Mouse (Mus musculus) midbrain, postnatal 0 days (tissue): ENCODE measurements around the gene Ano6. TPM values are rescaled to one million over a fixed set of nuclear protein-coding genes. Genes with fewer than 3 reads are reported as not detected.

Source experiments
- ATAC-seq: fragments of 200-750 bp; cut with Nextera tagmentation; 2 replicates; pipeline ENCODE4 v1.8.0; 2017; ENCODE audit warnings: moderate number of reproducible peaks, mild to moderate bottlenecking, moderate TSS enrichment, moderate library complexity; ENCODE audit not compliant: low FRiP score
- DNase-seq: peaks from one replicate; pipeline ENCODE4 v3.0.0-alpha.2; 2015; ENCODE audit warnings: low spot score
- H3K27ac ChIP-seq: fragments of 300-500 bp; sonication (generic); 2 replicates; pipeline ENCODE4 v1.5.1; 2014; ENCODE audit warnings: low read depth, mild to moderate bottlenecking, low read length, mixed read lengths
- H3K27me3 ChIP-seq: fragments of 300-500 bp; sonication (generic); 2 replicates; pipeline ENCODE4 v1.6.1; 2014; ENCODE audit warnings: low read length, control low read depth, mixed read lengths; ENCODE audit not compliant: insufficient read depth
- H3K36me3 ChIP-seq: fragments of 300-500 bp; sonication (generic); 2 replicates; pipeline ENCODE4 v1.6.1; 2014; ENCODE audit warnings: low read length, control low read depth, mixed read lengths; ENCODE audit not compliant: insufficient read depth
- H3K4me1 ChIP-seq: fragments of 300-500 bp; sonication (generic); 2 replicates; pipeline ENCODE4 v1.6.1; 2014; ENCODE audit warnings: mild to moderate bottlenecking, control low read depth, antibody characterized with exemption, low read length, mixed read lengths; ENCODE audit not compliant: insufficient read depth
- H3K4me2 ChIP-seq: fragments of 300-500 bp; sonication (generic); 2 replicates; pipeline ENCODE4 v1.6.1; 2014; ENCODE audit warnings: low read depth, mild to moderate bottlenecking, low read length, mixed read lengths; ENCODE audit not compliant: poor library complexity, severe bottlenecking
- H3K4me3 ChIP-seq: fragments of 300-500 bp; sonication (generic); 2 replicates; pipeline ENCODE4 v1.5.1; 2014; ENCODE audit warnings: low read depth, mild to moderate bottlenecking, low read length, moderate library complexity
- H3K9ac ChIP-seq: fragments of 300-500 bp; sonication (generic); replicated peaks from 2 replicates; pipeline ENCODE4 v1.6.1; 2014; ENCODE audit warnings: mild to moderate bottlenecking, low read length, moderate library complexity, mixed read lengths; ENCODE audit not compliant: poor library complexity, severe bottlenecking
- H3K9me3 ChIP-seq: fragments of 300-500 bp; sonication (generic); 2 replicates; pipeline ENCODE4 v1.6.1; 2016; ENCODE audit warnings: low read length, control low read depth
- CTCF ChIP-seq: IDR thresholded peaks from 2 replicates; pipeline ENCODE4 v1.5.1; 2016; ENCODE audit warnings: antibody characterized with exemption, mild to moderate bottlenecking
- WGBS: fragments of 180-500 bp; shearing (Covaris S2); extraction: QIAGEN DNeasy Blood & Tissue Kit; methylation state at CpG from one replicate; pipeline ENCODE4 v1.1.7; 2014; 5-methylcytosine and 5-hydroxymethylcytosine counted together
- polyA plus RNA-seq: library from polyadenylated mRNA; unstranded; fragments of >200 nt; fragmentation: Nextera tagmentation; extraction: Ambion mirVana; gene quantifications from 2 replicates; pipeline ENCODE4 v1.2.1, GENCODE M21; 2015
- total RNA-seq: library from RNA; depleted of rRNA; stranded (reverse); fragments of >200 nt; gene quantifications from 2 replicates; pipeline ENCODE4 v1.2.3, GENCODE M21; 2014

The Ano6 gene
- total and polyA plus RNA-seq, 2 experiments from 2014 or later: 19.9 to 35.0 TPM

DNA sequence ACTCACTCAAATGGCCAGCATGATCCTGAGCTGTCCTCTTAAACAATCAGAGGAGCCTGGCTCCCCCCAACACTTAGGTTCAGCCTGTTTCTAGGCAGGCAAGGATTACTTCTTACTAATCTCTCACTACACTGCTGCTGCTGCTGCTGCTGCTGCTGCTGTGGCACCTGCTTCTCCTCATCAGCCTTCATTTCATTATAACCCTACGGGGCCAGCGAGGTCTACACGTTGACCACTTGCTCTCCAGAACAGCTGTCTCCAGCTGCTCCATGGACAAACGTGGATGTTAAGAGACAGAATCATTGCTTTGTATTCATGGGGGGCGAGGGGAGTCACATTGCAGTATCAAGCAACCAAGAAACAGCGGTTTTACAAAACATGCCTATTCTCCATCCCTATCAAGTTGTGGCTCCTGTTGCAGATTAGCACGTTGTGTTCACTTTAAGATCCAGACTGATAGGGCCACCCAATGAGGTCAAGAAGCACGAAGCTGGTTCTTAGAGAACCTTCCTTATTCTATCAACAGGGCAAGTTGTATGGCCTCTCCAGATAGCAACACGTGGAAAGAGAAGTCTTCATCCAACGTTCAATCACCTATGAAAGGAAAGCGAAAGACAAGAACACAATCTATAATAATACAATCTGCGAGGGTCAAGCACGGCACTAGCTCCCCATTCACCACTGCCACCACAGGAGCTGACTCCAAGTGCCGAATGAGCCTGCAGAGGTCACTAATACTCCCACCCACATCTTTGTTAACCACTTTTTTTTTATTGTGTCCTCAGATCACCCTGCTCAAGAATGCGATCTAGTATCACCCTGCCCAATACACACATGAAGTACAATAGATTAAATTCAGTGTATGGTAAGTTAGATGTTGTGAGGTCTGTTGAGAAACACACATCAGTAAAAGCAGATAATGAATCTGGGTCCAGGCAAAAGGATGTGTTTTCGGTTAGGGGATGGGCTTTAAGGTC, 43.4 kb upstream of the Ano6 start:
- no peak for DNase-seq
- H3K9me3 ChIP-seq: no peaks in the 10 kb centered on the region
- H3K27ac ChIP-seq: no peak overlapping the region
- ATAC-seq: no peak
- no peak for TF ChIP-seq CTCF
- H3K27me3 ChIP-seq: no peaks in the 10 kb centered on the region
- no peak overlapping the region for H3K4me2 ChIP-seq
- no peak overlapping the region for H3K4me3 ChIP-seq
- H3K36me3 ChIP-seq: no peaks in the 10 kb centered on the region
- WGBS: 83% methylated on average over 16 of the region's 16 CpGs
- H3K4me1 ChIP-seq: no peaks in the 10 kb centered on the region
- H3K9ac ChIP-seq: no peak overlapping the region

DNA sequence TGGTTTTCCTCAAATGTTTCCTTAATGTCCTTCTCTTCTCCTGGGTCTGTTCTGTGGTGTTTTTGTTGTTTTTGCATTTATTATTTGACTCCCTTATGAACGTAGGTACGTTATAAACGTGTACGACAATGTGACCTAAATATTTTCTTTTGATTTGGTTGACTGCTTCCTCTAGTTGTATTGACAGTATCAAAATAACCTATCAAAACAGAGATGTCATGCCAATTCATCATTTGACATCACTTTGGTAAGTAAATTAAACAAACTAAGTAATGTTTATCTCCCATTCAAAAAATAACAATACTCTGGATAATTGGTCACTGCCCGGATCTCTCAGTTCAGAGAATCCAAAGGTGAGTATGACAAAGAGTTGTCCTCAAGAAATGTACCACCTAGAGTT, 41.4 kb upstream of the Ano6 start:
- Histone ChIP-seq H3K36me3 (no peaks in the 10 kb centered on the region), H3K4me1 (no peaks in the 10 kb centered on the region), H3K9me3 (no peaks in the 10 kb centered on the region), H3K4me3 (no peak overlapping the region), H3K4me2 (no peak overlapping the region), H3K27ac (no peak overlapping the region), H3K9ac (no peak overlapping the region), H3K27me3 (no peaks in the 10 kb centered on the region)
- ATAC-seq (no peak), DNase-seq (no peak)
- 91% methylated on average over 5 of the region's 5 CpGs for WGBS
- no peak for TF ChIP-seq CTCF

GRCm38 (mm10) chr15:95750038-95750437, 40.6 kb upstream of the Ano6 start:
- no peak overlapping the region for H3K4me3 ChIP-seq
- no peaks in the 10 kb centered on the region for H3K36me3 ChIP-seq
- no peak for ATAC-seq
- no peaks in the 10 kb centered on the region for H3K27me3 ChIP-seq
- 94% methylated on average over 21 of the region's 21 CpGs for WGBS
- H3K9me3 ChIP-seq: no peaks in the 10 kb centered on the region
- no peak for TF ChIP-seq CTCF
- no peaks in the 10 kb centered on the region for H3K4me1 ChIP-seq
- H3K27ac ChIP-seq: no peak overlapping the region
- no peak for DNase-seq
- H3K9ac ChIP-seq: no peak overlapping the region
- H3K4me2 ChIP-seq: no peak overlapping the region

- Histone ChIP-seq H3K4me1 (no peaks in the 10 kb centered on the region), H3K9ac (no peak overlapping the region), H3K4me3 (no peak overlapping the region), H3K27me3 (no peaks in the 10 kb centered on the region), H3K36me3 (no peaks in the 10 kb centered on the region), H3K27ac (no peak overlapping the region), H3K9me3 (no peaks in the 10 kb centered on the region), H3K4me2 (no peak overlapping the region)
- 88% methylated on average over 8 of the region's 8 CpGs for WGBS
- ATAC-seq: no peak
- TF ChIP-seq CTCF: no peak
- no peak for DNase-seq
Observed at GRCm38 (mm10) chr15:95751832-95752676, 38.6 kb upstream of the Ano6 start.

DNA sequence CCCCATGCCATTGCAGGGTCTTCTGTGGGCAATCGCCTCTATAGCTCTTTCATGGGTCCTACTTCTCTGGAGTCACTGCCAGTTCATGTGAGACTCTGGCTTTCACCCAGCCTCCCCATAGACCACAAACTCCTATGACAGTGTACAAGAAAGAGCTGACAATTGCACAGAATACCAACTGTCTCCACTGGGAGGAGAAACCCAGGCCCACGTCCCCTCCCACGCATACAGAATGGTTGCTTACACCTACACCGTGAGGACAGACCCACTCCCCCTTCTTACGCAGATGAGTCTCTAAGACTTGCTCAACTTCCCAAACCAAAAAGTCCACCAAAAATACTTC, 38.0 kb upstream of the Ano6 start:
- WGBS: 87% methylated on average over 5 of the region's 5 CpGs
- no peaks in the 10 kb centered on the region for H3K4me1 ChIP-seq
- no peaks in the 10 kb centered on the region for H3K9me3 ChIP-seq
- no peaks in the 10 kb centered on the region for H3K27me3 ChIP-seq
- no peak overlapping the region for H3K4me2 ChIP-seq
- no peaks in the 10 kb centered on the region for H3K36me3 ChIP-seq
- no peak overlapping the region for H3K27ac ChIP-seq
- no peak for ATAC-seq
- TF ChIP-seq CTCF: no peak
- DNase-seq: no peak
- no peak overlapping the region for H3K9ac ChIP-seq
- no peak overlapping the region for H3K4me3 ChIP-seq

DNA sequence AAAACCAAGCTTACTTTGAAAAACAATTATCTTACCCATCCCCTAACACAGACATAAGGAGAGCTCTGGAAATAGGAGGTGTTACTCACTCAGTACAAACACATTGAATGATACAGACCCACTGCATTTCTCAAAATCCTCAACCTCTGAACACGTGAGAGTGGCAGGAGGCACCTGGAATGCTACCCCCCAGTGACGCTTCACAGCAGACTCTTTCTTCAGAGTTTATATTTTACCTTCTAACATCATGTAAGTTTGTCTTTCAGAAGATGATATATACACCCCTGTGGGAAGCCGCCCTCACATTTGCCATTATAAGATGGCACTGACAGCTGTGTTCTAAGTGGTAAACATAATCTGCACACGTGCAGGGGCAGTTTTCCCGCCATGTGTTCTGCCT, 37.6 kb upstream of the Ano6 start:
- WGBS: 85% methylated on average over 3 of the region's 5 CpGs
- Histone ChIP-seq H3K27ac (no peak overlapping the region), H3K4me1 (no peaks in the 10 kb centered on the region), H3K9me3 (no peaks in the 10 kb centered on the region), H3K27me3 (no peaks in the 10 kb centered on the region), H3K9ac (no peak overlapping the region), H3K4me3 (no peak overlapping the region), H3K36me3 (no peaks in the 10 kb centered on the region), H3K4me2 (no peak overlapping the region)
- no peak for ATAC-seq
- DNase-seq: no peak
- TF ChIP-seq CTCF: no peak
